Mouse (Mus musculus) embryonic facial prominence, embryonic 12.5 days (tissue): ENCODE data around the gene Creb1. TPM values are rescaled to one million over a fixed set of nuclear protein-coding genes. Genes with fewer than 3 reads are reported as not detected.

Source experiments
- polyA plus RNA-seq: library from polyadenylated mRNA; unstranded; fragments of >200 nt; fragmentation: Nextera tagmentation; extraction: Ambion mirVana; gene quantifications from 2 replicates; pipeline ENCODE4 v1.2.1, GENCODE M21; 2016

The Creb1 gene
- polyA plus RNA-seq, 1 experiment from 2014 or later, result 45.5 TPM

Other genes starting within 250 kb of the Creb1 start
- 21.6 and 23.6 TPM in 2 replicates for gene Mettl21a, start 84.6 kb downstream of the Creb1 start, polyA plus RNA-seq
- 6.6 and 8.2 TPM in 2 replicates for gene Ccnyl1, start 157.8 kb downstream of the Creb1 start, polyA plus RNA-seq
- 2.4 and 2.5 TPM in 2 replicates for gene Fzd5, start 205.1 kb downstream of the Creb1 start, polyA plus RNA-seq